Mouse (Mus musculus) lung, adult 2 months (tissue): ENCODE measurements around the gene Fam131a.

Experiments
- CTCF ChIP-seq: fragments of 200-500 bp; IDR thresholded peaks from 2 replicates; pipeline ENCODE4 v1.5.1; 2011; ENCODE audit warnings: mild to moderate bottlenecking, low read length, control low read depth; ENCODE audit not compliant: insufficient read depth
- POLR2A ChIP-seq: fragments of 200-500 bp; IDR thresholded peaks from 2 replicates; pipeline ENCODE4 v1.6.1; 2011; ENCODE audit warnings: low read depth, mild to moderate bottlenecking, control low read depth, low read length, borderline replicate concordance; ENCODE audit errors: extremely low read depth

DNA sequence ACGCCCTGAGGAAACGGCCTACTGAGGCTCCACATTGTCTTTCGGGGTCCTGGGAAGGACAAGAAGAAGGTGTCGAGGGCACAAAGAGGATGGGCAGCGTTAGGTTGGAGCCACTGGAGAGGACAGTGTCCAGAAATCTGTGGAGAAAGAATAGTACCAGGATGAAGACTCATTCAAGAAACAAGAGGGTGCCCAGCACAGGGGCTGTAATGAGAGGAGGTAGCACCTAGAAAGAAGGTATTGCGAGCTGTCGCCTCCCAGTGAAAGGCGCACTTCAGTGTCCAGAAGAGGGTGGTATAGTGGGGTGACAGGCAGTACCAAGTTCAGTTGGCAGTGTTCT lies 23.8 kb downstream of the Fam131a start:
- TF ChIP-seq POLR2A (peak; percentile 30; the same call in 1 of the 2 replicates), CTCF (no peak)
